Mouse (Mus musculus): ENCODE measurements around the gene Gfra1.

DNA sequence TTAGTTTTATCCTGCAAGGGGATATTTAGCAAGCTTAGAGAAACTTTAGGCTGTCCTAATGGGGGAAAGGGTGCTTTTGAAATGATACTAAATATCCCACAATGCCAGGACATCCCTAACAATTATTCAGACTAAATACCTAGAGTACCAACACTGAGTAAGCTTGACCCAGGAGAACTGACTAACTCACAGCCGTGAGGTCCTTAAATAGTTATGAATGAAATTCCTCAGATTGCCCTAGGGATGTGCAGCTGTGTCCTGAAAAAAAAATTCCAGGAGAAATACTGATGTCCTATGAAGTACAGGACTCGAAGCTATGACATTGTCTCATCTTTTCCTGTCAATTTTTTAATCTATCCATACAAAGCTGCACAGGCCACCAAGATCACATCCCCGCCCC is 201.5 kb downstream of the Gfra1 start:
- TF ChIP-seq ZNF384 (IDR thresholded peaks at IDR 0.05; ENCODE audit: low read depth, low read length): no peak
- no peak for TF ChIP-seq HCFC1 (IDR thresholded peaks at IDR 0.05; ENCODE audit: borderline replicate concordance, insufficient read depth, low read length)
- no peak for TF ChIP-seq CHD2 (IDR thresholded peaks at IDR 0.05; ENCODE audit: low read depth, low read length)
- TF ChIP-seq ZC3H11A (IDR thresholded peaks at IDR 0.05; ENCODE audit: borderline replicate concordance, low read depth, low read length): no peak
